Mouse (Mus musculus) lung, postnatal 0 days (tissue): ENCODE data around the gene Mrps11. TPM values are rescaled to one million over a fixed set of nuclear protein-coding genes. Genes with fewer than 3 reads are reported as not detected.

ENCODE experiments used
- ATAC-seq: fragments of 200-750 bp; cut with Nextera tagmentation; 2 replicates; pipeline ENCODE4 v1.8.0; 2017; ENCODE audit warnings: moderate library complexity
- DNase-seq: peaks from one replicate; pipeline ENCODE4 v3.0.0-alpha.2; 2016; ENCODE audit warnings: low spot score
- H3K27ac ChIP-seq: fragments of 300-500 bp; sonication (generic); 2 replicates; pipeline ENCODE4 v1.5.1; 2014; ENCODE audit warnings: antibody characterized with exemption, mild to moderate bottlenecking, low read length, mixed read lengths
- H3K27me3 ChIP-seq: fragments of 300-500 bp; sonication (generic); replicated peaks from 2 replicates; pipeline ENCODE4 v1.6.1; 2014; ENCODE audit warnings: low read length, mixed read lengths; ENCODE audit not compliant: insufficient read depth
- H3K36me3 ChIP-seq: fragments of 300-500 bp; sonication (generic); 2 replicates; pipeline ENCODE4 v1.6.1; 2014; ENCODE audit warnings: low read length, mixed read lengths; ENCODE audit not compliant: insufficient read depth
- H3K4me1 ChIP-seq: fragments of 300-500 bp; sonication (generic); 2 replicates; pipeline ENCODE4 v1.6.1; 2014; ENCODE audit warnings: antibody characterized with exemption, low read depth, low read length, mixed read lengths; ENCODE audit not compliant: insufficient read depth
- H3K4me2 ChIP-seq: fragments of 300-500 bp; sonication (generic); replicated peaks from 2 replicates; pipeline ENCODE4 v1.6.1; 2014; ENCODE audit warnings: low read depth, mild to moderate bottlenecking, low read length, moderate library complexity, mixed read lengths
- H3K4me3 ChIP-seq: fragments of 300-500 bp; sonication (generic); 2 replicates; pipeline ENCODE4 v1.5.1; 2014; ENCODE audit warnings: low read depth, low read length
- H3K9ac ChIP-seq: fragments of 300-500 bp; sonication (generic); replicated peaks from 2 replicates; pipeline ENCODE4 v1.6.1; 2014; ENCODE audit warnings: low read depth, mild to moderate bottlenecking
- H3K9me3 ChIP-seq: fragments of 300-500 bp; sonication (generic); 2 replicates; pipeline ENCODE4 v1.6.1; 2016; ENCODE audit warnings: low read length, mixed read lengths
- CTCF ChIP-seq: IDR thresholded peaks from 2 replicates; pipeline ENCODE4 v1.5.1; 2016; ENCODE audit warnings: antibody characterized with exemption, mild to moderate bottlenecking
- EP300 ChIP-seq: IDR thresholded peaks from 2 replicates; pipeline ENCODE4 v1.6.1; 2016; ENCODE audit warnings: antibody characterized with exemption, mild to moderate bottlenecking, control low read depth
- WGBS: fragments of 180-500 bp; shearing (Covaris S2); extraction: QIAGEN DNeasy Blood & Tissue Kit; methylation state at CpG from one replicate; pipeline ENCODE4 v1.1.7; 2014; 5-methylcytosine and 5-hydroxymethylcytosine counted together
- polyA plus RNA-seq: library from polyadenylated mRNA; unstranded; fragments of >200 nt; fragmentation: Nextera tagmentation; extraction: Ambion mirVana; gene quantifications from 2 replicates; pipeline ENCODE4 v1.2.1, GENCODE M21; 2015

Mrps11 gene
- polyA plus RNA-seq, 1 experiment from 2014 or later, result 46.4 TPM

- no peak overlapping the region for H3K4me3 ChIP-seq
- no peak overlapping the region for H3K27ac ChIP-seq
- no peaks in the 10 kb centered on the region for H3K27me3 ChIP-seq
- WGBS, result 63% methylated on average over 8 of the region's 9 CpGs
- TF ChIP-seq CTCF (no peak), EP300 (no peak)
- no peak overlapping the region for H3K9ac ChIP-seq
- H3K9me3 ChIP-seq, result no peaks in the 10 kb centered on the region
- no peak overlapping the region for H3K4me2 ChIP-seq
- DNase-seq, result no peak
- no peak for ATAC-seq
- H3K4me1 ChIP-seq, result no peaks in the 10 kb centered on the region
- no peaks in the 10 kb centered on the region for H3K36me3 ChIP-seq
These were observed 17.0 kb downstream of the Mrps11 start for GRCm38 (mm10) chr7:78799730-78800496.

- no peak overlapping the region for H3K4me3 ChIP-seq
- no peaks in the 10 kb centered on the region for H3K4me1 ChIP-seq
- H3K9ac ChIP-seq, result no peak overlapping the region
- no peak overlapping the region for H3K4me2 ChIP-seq
- H3K36me3 ChIP-seq, result no peaks in the 10 kb centered on the region
- TF ChIP-seq CTCF (no peak; the same call in 1 of the 2 replicates), EP300 (no peak)
- H3K27me3 ChIP-seq, result no peaks in the 10 kb centered on the region
- DNase-seq (peak; percentile 25), ATAC-seq (peak; percentile 57)
- no peak overlapping the region for H3K27ac ChIP-seq
- H3K9me3 ChIP-seq, result no peaks in the 10 kb centered on the region
- WGBS, result 58% methylated on average over 3 of the region's 3 CpGs
These were observed 20.9 kb downstream of the Mrps11 start for GRCm38 (mm10) chr7:78803841-78804240.

- WGBS, result 66% methylated on average over 4 of the region's 4 CpGs
- H3K4me3 ChIP-seq, result no peak overlapping the region
- H3K9me3 ChIP-seq, result no peaks in the 10 kb centered on the region
- no peak overlapping the region for H3K27ac ChIP-seq
- no peaks in the 10 kb centered on the region for H3K4me1 ChIP-seq
- no peaks in the 10 kb centered on the region for H3K27me3 ChIP-seq
- TF ChIP-seq EP300 (no peak), CTCF (no peak)
- H3K4me2 ChIP-seq, result no peak overlapping the region
- no peak for ATAC-seq
- DNase-seq, result no peak
- H3K9ac ChIP-seq, result no peak overlapping the region
- no peaks in the 10 kb centered on the region for H3K36me3 ChIP-seq
These were observed 24.3 kb downstream of the Mrps11 start for GRCm38 (mm10) chr7:78807192-78807591.

GRCm38 (mm10) chr7:78813791-78814190 lies 30.9 kb downstream of the Mrps11 start:
- no peak overlapping the region for H3K9ac ChIP-seq
- H3K4me1 ChIP-seq, result no peaks in the 10 kb centered on the region
- 78% methylated on average over 6 of the region's 6 CpGs for WGBS
- no peak overlapping the region for H3K4me3 ChIP-seq
- ATAC-seq, result no peak
- H3K4me2 ChIP-seq, result no peak overlapping the region
- H3K27me3 ChIP-seq, result no peaks in the 10 kb centered on the region
- no peak overlapping the region for H3K27ac ChIP-seq
- TF ChIP-seq CTCF (no peak), EP300 (no peak)
- DNase-seq, result no peak
- H3K36me3 ChIP-seq, result no peaks in the 10 kb centered on the region
- no peaks in the 10 kb centered on the region for H3K9me3 ChIP-seq

- Histone ChIP-seq H3K27me3 (no peaks in the 10 kb centered on the region), H3K4me1 (no peaks in the 10 kb centered on the region), H3K27ac (no peak overlapping the region), H3K9ac (no peak overlapping the region), H3K9me3 (no peaks in the 10 kb centered on the region), H3K36me3 (no peaks in the 10 kb centered on the region), H3K4me2 (no peak overlapping the region), H3K4me3 (no peak overlapping the region)
- DNase-seq (no peak), ATAC-seq (no peak)
- no peak for TF ChIP-seq CTCF
These were observed 31.8 kb downstream of the Mrps11 start for GRCm38 (mm10) chr7:78814766-78815165.

- DNase-seq (no peak), ATAC-seq (no peak)
- no peak overlapping the region for H3K9ac ChIP-seq
- H3K27ac ChIP-seq, result no peak overlapping the region
- H3K27me3 ChIP-seq, result no peaks in the 10 kb centered on the region
- H3K9me3 ChIP-seq, result no peaks in the 10 kb centered on the region
- 72% methylated on average over 12 of the region's 12 CpGs for WGBS
- no peak overlapping the region for H3K4me2 ChIP-seq
- no peak for TF ChIP-seq CTCF
- no peak for TF ChIP-seq EP300
- H3K36me3 ChIP-seq, result no peaks in the 10 kb centered on the region
- no peaks in the 10 kb centered on the region for H3K4me1 ChIP-seq
- H3K4me3 ChIP-seq, result no peak overlapping the region
These were observed 35.4 kb downstream of the Mrps11 start for GRCm38 (mm10) chr7:78818336-78818735.
